Mouse (Mus musculus): ENCODE measurements around the gene Ddr2. TPM values are rescaled to one million over a fixed set of nuclear protein-coding genes. Genes with fewer than 3 reads are reported as not detected.

The Ddr2 gene
- polyA plus RNA-seq, 1 experiment from 2014 or later = 85.2 TPM

DNA sequence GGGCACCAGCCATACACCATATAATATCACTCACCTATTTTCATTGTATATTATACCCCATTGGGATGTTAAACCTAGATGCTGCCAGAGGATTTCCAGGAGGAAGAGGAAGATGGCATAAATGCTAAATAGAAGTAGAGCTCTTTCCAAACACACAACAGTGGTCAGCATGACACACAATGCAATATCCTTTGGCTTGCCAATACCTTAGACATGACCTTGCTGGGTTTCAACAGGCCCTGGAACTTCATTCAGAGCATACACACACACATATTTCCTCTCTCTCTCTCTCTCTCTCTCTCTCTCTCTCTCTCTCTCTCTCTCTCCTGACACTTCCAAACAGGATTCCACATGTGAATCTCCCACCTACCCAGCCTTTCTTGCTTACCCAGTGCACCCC is 66.8 kb downstream of the Ddr2 start:
- no peaks in the 10 kb centered on the region for H3K4me1 ChIP-seq (ENCODE audit: control insufficient read depth, insufficient read depth, low read length)
- H3K27me3 ChIP-seq (replicated peaks; ENCODE audit: control insufficient read depth, insufficient read depth, low read length) = no peaks in the 10 kb centered on the region
- no peak for ATAC-seq (ENCODE audit: low read depth)
- H3K9me3 ChIP-seq (ENCODE audit: control insufficient read depth, low read length) = no peaks in the 10 kb centered on the region
- no peak overlapping the region for H3K4me3 ChIP-seq (ENCODE audit: low read depth, low read length)
- no peak overlapping the region for H3K9ac ChIP-seq (ENCODE audit: low read depth, low read length)
- no peak for DNase-seq (ENCODE audit: low spot score)
- no peaks in the 10 kb centered on the region for H3K36me3 ChIP-seq (ENCODE audit: control insufficient read depth, insufficient read depth, low read length)
- no peak overlapping the region for H3K27ac ChIP-seq (replicated peaks; ENCODE audit: low read depth, low read length)
- no peak overlapping the region for H3K4me2 ChIP-seq (ENCODE audit: low read depth, low read length)

- H3K36me3 ChIP-seq (ENCODE audit: control insufficient read depth, insufficient read depth, low read length) = no peaks in the 10 kb centered on the region
- WGBS = 86% methylated on average over 5 of the region's 5 CpGs
- no peak for DNase-seq (ENCODE audit: low spot score)
- no peak overlapping the region for H3K4me2 ChIP-seq (ENCODE audit: low read depth, low read length)
- H3K27ac ChIP-seq (replicated peaks; ENCODE audit: low read depth, low read length) = no peak overlapping the region
- no peaks in the 10 kb centered on the region for H3K4me1 ChIP-seq (ENCODE audit: control insufficient read depth, insufficient read depth, low read length)
- no peaks in the 10 kb centered on the region for H3K27me3 ChIP-seq (replicated peaks; ENCODE audit: control insufficient read depth, insufficient read depth, low read length)
- ATAC-seq (ENCODE audit: low read depth) = no peak
- no peaks in the 10 kb centered on the region for H3K9me3 ChIP-seq (ENCODE audit: control insufficient read depth, low read length)
- H3K9ac ChIP-seq (ENCODE audit: low read depth, low read length) = no peak overlapping the region
- no peak overlapping the region for H3K4me3 ChIP-seq (ENCODE audit: low read depth, low read length)
Observed at GRCm38 (mm10) chr1:170042996-170043395, 67.6 kb downstream of the Ddr2 start.

GRCm38 (mm10) chr1:170039402-170039801 is 71.2 kb downstream of the Ddr2 start:
- H3K36me3 ChIP-seq (ENCODE audit: control insufficient read depth, insufficient read depth, low read length) = 0 out of 2 replicates have a peak, but pooled peaks cover 8% of the 10 kb centered on the region
- DNase-seq (ENCODE audit: low spot score) = no peak
- no peak overlapping the region for H3K9ac ChIP-seq (ENCODE audit: low read depth, low read length)
- no peak for ATAC-seq (ENCODE audit: low read depth)
- no peak overlapping the region for H3K27ac ChIP-seq (replicated peaks; ENCODE audit: low read depth, low read length)
- no peaks in the 10 kb centered on the region for H3K9me3 ChIP-seq (ENCODE audit: control insufficient read depth, low read length)
- H3K27me3 ChIP-seq (replicated peaks; ENCODE audit: control insufficient read depth, insufficient read depth, low read length) = no peaks in the 10 kb centered on the region
- no peaks in the 10 kb centered on the region for H3K4me1 ChIP-seq (ENCODE audit: control insufficient read depth, insufficient read depth, low read length)
- no peak overlapping the region for H3K4me3 ChIP-seq (ENCODE audit: low read depth, low read length)
- H3K4me2 ChIP-seq (ENCODE audit: low read depth, low read length) = no peak overlapping the region
- WGBS = 72% methylated on average over 4 of the region's 4 CpGs

DNA sequence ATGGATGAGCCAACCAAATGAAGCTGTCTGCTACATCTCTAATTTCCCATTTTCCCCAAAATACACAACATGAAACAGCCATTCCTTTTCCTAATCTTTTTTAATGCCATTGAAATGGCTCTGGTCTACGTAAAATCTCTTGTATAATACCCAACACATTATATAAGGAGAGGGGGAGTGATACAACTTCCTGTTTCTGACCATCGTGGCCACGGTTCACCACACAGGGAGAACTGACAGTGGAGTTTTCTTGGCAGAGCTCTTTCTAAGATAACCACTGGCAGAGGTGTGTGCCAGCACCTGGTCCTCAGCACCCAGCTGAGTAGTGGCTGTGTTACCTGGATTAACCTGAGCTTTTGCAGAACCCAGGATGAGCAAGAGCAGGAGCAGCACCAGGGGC is 75.0 kb downstream of the Ddr2 start:
- no peak for DNase-seq (ENCODE audit: low spot score)

GRCm38 (mm10) chr1:170034961-170035360 is 75.6 kb downstream of the Ddr2 start:
- Histone ChIP-seq H3K4me2 (ENCODE audit: low read depth, low read length) (no peak overlapping the region), H3K4me1 (ENCODE audit: control insufficient read depth, insufficient read depth, low read length) (no peaks in the 10 kb centered on the region), H3K36me3 (ENCODE audit: control insufficient read depth, insufficient read depth, low read length) (peaks cover 13% of the 10 kb centered on the region; the same call in 1 of the 2 replicates), H3K9me3 (ENCODE audit: control insufficient read depth, low read length) (no peaks in the 10 kb centered on the region), H3K4me3 (ENCODE audit: low read depth, low read length) (no peak overlapping the region), H3K27me3 (replicated peaks; ENCODE audit: control insufficient read depth, insufficient read depth, low read length) (no peaks in the 10 kb centered on the region), H3K9ac (ENCODE audit: low read depth, low read length) (no peak overlapping the region), H3K27ac (replicated peaks; ENCODE audit: low read depth, low read length) (no peak overlapping the region)
- 88% methylated on average over 4 of the region's 4 CpGs for WGBS
- DNase-seq (ENCODE audit: low spot score) (no peak), ATAC-seq (ENCODE audit: low read depth) (no peak)

More for the DNA sequence above, 75.0 kb downstream of the Ddr2 start:
- Histone ChIP-seq H3K27ac (replicated peaks; ENCODE audit: low read depth, low read length) (no peak overlapping the region), H3K9ac (ENCODE audit: low read depth, low read length) (no peak overlapping the region), H3K27me3 (replicated peaks; ENCODE audit: control insufficient read depth, insufficient read depth, low read length) (no peaks in the 10 kb centered on the region), H3K4me2 (ENCODE audit: low read depth, low read length) (no peak overlapping the region), H3K4me1 (ENCODE audit: control insufficient read depth, insufficient read depth, low read length) (no peaks in the 10 kb centered on the region), H3K9me3 (ENCODE audit: control insufficient read depth, low read length) (no peaks in the 10 kb centered on the region), H3K4me3 (ENCODE audit: low read depth, low read length) (no peak overlapping the region), H3K36me3 (ENCODE audit: control insufficient read depth, insufficient read depth, low read length) (0 out of 2 replicates have a peak, but pooled peaks cover 8% of the 10 kb centered on the region)
- ATAC-seq (ENCODE audit: low read depth) = no peak
- 82% methylated on average over 3 of the region's 3 CpGs for WGBS

GRCm38 (mm10) chr1:170031656-170032055 is 78.9 kb downstream of the Ddr2 start:
- Histone ChIP-seq H3K9ac (ENCODE audit: low read depth, low read length) (no peak overlapping the region), H3K4me3 (ENCODE audit: low read depth, low read length) (no peak overlapping the region), H3K36me3 (ENCODE audit: control insufficient read depth, insufficient read depth, low read length) (peaks cover 28% of the 10 kb centered on the region), H3K27ac (replicated peaks; ENCODE audit: low read depth, low read length) (no peak overlapping the region), H3K27me3 (replicated peaks; ENCODE audit: control insufficient read depth, insufficient read depth, low read length) (no peaks in the 10 kb centered on the region), H3K9me3 (ENCODE audit: control insufficient read depth, low read length) (no peaks in the 10 kb centered on the region), H3K4me2 (ENCODE audit: low read depth, low read length) (no peak overlapping the region), H3K4me1 (ENCODE audit: control insufficient read depth, insufficient read depth, low read length) (no peaks in the 10 kb centered on the region)
- ATAC-seq (ENCODE audit: low read depth) (no peak), DNase-seq (ENCODE audit: low spot score) (no peak)
- whole genome bisulfite sequencing = 84% methylated on average over 3 of the region's 3 CpGs

GRCm38 (mm10) chr1:170014784-170015183 is 95.8 kb downstream of the Ddr2 start:
- Histone ChIP-seq H3K4me1 (ENCODE audit: control insufficient read depth, insufficient read depth, low read length) (no peaks in the 10 kb centered on the region), H3K36me3 (ENCODE audit: control insufficient read depth, insufficient read depth, low read length) (peaks cover 32% of the 10 kb centered on the region; the same call in 1 of the 2 replicates), H3K9ac (ENCODE audit: low read depth, low read length) (no peak overlapping the region), H3K27ac (replicated peaks; ENCODE audit: low read depth, low read length) (no peak overlapping the region), H3K4me2 (ENCODE audit: low read depth, low read length) (no peak overlapping the region), H3K27me3 (replicated peaks; ENCODE audit: control insufficient read depth, insufficient read depth, low read length) (no peaks in the 10 kb centered on the region), H3K9me3 (ENCODE audit: control insufficient read depth, low read length) (peaks cover 43% of the 10 kb centered on the region), H3K4me3 (ENCODE audit: low read depth, low read length) (no peak overlapping the region)
- DNase-seq (ENCODE audit: low spot score) (no peak), ATAC-seq (ENCODE audit: low read depth) (no peak)
- WGBS = 90% methylated on average over 3 of the region's 3 CpGs

DNA sequence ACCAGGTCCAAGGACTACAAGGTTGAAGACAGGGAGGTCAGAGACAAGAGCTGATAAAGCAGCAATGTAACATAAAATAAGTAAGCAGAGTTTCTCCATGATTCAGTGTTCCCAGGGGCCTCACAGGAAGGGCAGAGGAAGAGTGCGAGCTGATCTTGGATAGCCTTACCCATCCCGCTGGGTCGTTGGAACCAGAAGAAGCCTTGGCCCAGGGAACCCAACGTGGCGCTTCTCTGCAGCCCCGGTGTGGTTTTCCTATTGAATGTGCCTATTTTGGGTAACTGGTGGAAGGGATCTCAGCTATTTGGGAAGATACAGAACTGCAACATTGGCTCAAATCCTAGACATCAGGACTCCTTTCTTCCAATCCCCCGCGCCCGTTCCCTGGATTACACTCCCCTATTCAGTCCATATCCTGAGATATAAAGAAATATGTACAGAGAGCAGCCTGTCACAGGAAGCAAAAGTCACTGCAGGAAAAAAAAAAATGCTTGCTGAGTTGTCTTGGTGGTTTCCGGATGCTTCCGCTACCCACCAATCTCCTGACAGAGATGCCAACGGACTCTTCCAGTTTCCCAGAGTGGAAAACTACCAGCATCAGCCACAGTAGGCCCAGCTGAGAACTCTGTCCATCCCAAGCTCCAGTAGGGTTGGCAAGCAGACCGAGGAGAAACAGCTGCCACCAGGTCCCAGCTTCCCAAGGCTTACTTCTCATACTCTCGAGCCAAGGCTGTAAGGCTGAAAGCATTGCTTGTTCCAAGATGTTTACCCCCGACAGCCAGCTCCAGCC is 99.7 kb downstream of the Ddr2 start:
- no peak overlapping the region for H3K4me3 ChIP-seq (ENCODE audit: low read depth, low read length)
- no peak for ATAC-seq (ENCODE audit: low read depth)
- no peaks in the 10 kb centered on the region for H3K27me3 ChIP-seq (replicated peaks; ENCODE audit: control insufficient read depth, insufficient read depth, low read length)
- H3K4me1 ChIP-seq (ENCODE audit: control insufficient read depth, insufficient read depth, low read length) = no peaks in the 10 kb centered on the region
- no peak overlapping the region for H3K9ac ChIP-seq (ENCODE audit: low read depth, low read length)
- peaks cover 4% of the 10 kb centered on the region for H3K9me3 ChIP-seq (ENCODE audit: control insufficient read depth, low read length)
- H3K4me2 ChIP-seq (ENCODE audit: low read depth, low read length) = no peak overlapping the region
- 94% methylated on average over 15 of the region's 15 CpGs for WGBS
- DNase-seq (ENCODE audit: low spot score) = no peak
- H3K36me3 ChIP-seq (ENCODE audit: control insufficient read depth, insufficient read depth, low read length) = peaks cover 11% of the 10 kb centered on the region; the same call in 1 of the 2 replicates
- H3K27ac ChIP-seq (replicated peaks; ENCODE audit: low read depth, low read length) = no peak overlapping the region

- 98% methylated on average over 1 of the region's 1 CpGs for WGBS
Observed at GRCm38 (mm10) chr1:170009296-170009695, 101.3 kb downstream of the Ddr2 start.

More at GRCm38 (mm10) chr1:170009296-170009695, 101.3 kb downstream of the Ddr2 start:
- no peaks in the 10 kb centered on the region for H3K9me3 ChIP-seq (ENCODE audit: control insufficient read depth, low read length)
- no peaks in the 10 kb centered on the region for H3K4me1 ChIP-seq (ENCODE audit: control insufficient read depth, insufficient read depth, low read length)
- H3K36me3 ChIP-seq (ENCODE audit: control insufficient read depth, insufficient read depth, low read length) = peaks cover 18% of the 10 kb centered on the region
- H3K9ac ChIP-seq (ENCODE audit: low read depth, low read length) = no peak overlapping the region
- H3K4me2 ChIP-seq (ENCODE audit: low read depth, low read length) = no peak overlapping the region
- H3K27ac ChIP-seq (replicated peaks; ENCODE audit: low read depth, low read length) = no peak overlapping the region
- DNase-seq (ENCODE audit: low spot score) (no peak), ATAC-seq (ENCODE audit: low read depth) (no peak)
- H3K4me3 ChIP-seq (ENCODE audit: low read depth, low read length) = no peak overlapping the region
- H3K27me3 ChIP-seq (replicated peaks; ENCODE audit: control insufficient read depth, insufficient read depth, low read length) = no peaks in the 10 kb centered on the region
